Mouse (Mus musculus) liver, postnatal 0 days (tissue): ENCODE measurements around the gene Ndufs2. TPM values are rescaled to one million over a fixed set of nuclear protein-coding genes. Genes with fewer than 3 reads are reported as not detected.

ENCODE experiments used
- ATAC-seq: fragments of 200-750 bp; cut with Nextera tagmentation; 2 replicates; pipeline ENCODE4 v1.8.0; 2017; ENCODE audit warnings: mild to moderate bottlenecking, moderate library complexity
- DNase-seq: peaks from one replicate; pipeline ENCODE4 v3.0.0-alpha.2; 2016
- H3K27ac ChIP-seq: fragments of 300-500 bp; sonication (generic); 2 replicates; pipeline ENCODE4 v1.5.1; 2014; ENCODE audit warnings: antibody characterized with exemption, moderate library complexity, mild to moderate bottlenecking, low read depth
- H3K27me3 ChIP-seq: fragments of 300-500 bp; sonication (generic); 2 replicates; pipeline ENCODE4 v1.6.1; 2014; ENCODE audit warnings: low read length, control low read depth, mixed read lengths; ENCODE audit not compliant: insufficient read depth
- H3K36me3 ChIP-seq: fragments of 300-500 bp; sonication (generic); replicated peaks from 2 replicates; pipeline ENCODE4 v1.6.1; 2014; ENCODE audit warnings: mild to moderate bottlenecking, control low read depth, low read length, moderate library complexity, mixed read lengths; ENCODE audit not compliant: insufficient read depth
- H3K4me1 ChIP-seq: fragments of 300-500 bp; sonication (generic); 2 replicates; pipeline ENCODE4 v1.6.1; 2014; ENCODE audit warnings: antibody characterized with exemption, mild to moderate bottlenecking, control low read depth; ENCODE audit not compliant: insufficient read depth
- H3K4me2 ChIP-seq: fragments of 300-500 bp; sonication (generic); 2 replicates; pipeline ENCODE4 v1.6.1; 2014; ENCODE audit warnings: low read depth, mild to moderate bottlenecking, low read length, moderate library complexity, mixed read lengths
- H3K4me3 ChIP-seq: fragments of 300-500 bp; sonication (generic); 2 replicates; pipeline ENCODE4 v1.5.1; 2014; ENCODE audit warnings: low read depth, low read length
- H3K9ac ChIP-seq: fragments of 300-500 bp; sonication (generic); replicated peaks from 2 replicates; pipeline ENCODE4 v1.6.1; 2014; ENCODE audit warnings: mild to moderate bottlenecking, moderate library complexity
- H3K9me3 ChIP-seq: fragments of 300-500 bp; sonication (generic); 2 replicates; pipeline ENCODE4 v1.6.1; 2016; ENCODE audit warnings: mild to moderate bottlenecking, control low read depth, low read length, mixed read lengths
- CTCF ChIP-seq: sonication (generic); IDR thresholded peaks from 2 replicates; pipeline ENCODE4 v1.5.1; 2016; ENCODE audit warnings: antibody characterized with exemption, low read depth
- EP300 ChIP-seq: IDR thresholded peaks from 2 replicates; pipeline ENCODE4 v1.6.1; 2016; ENCODE audit warnings: antibody characterized with exemption, low read depth, mild to moderate bottlenecking
- WGBS: fragments of 180-500 bp; shearing (Covaris S2); extraction: QIAGEN DNeasy Blood & Tissue Kit; methylation state at CpG from one replicate; pipeline ENCODE4 v1.1.7; 2014; ENCODE audit not compliant: insufficient replicate concordance; 5-methylcytosine and 5-hydroxymethylcytosine counted together
- polyA plus RNA-seq: library from polyadenylated mRNA; unstranded; fragments of >200 nt; fragmentation: Nextera tagmentation; extraction: Ambion mirVana; gene quantifications from 2 replicates; pipeline ENCODE4 v1.2.1, GENCODE M21; 2015

The Ndufs2 gene
- polyA plus RNA-seq, 1 experiment from 2014 or later: 158 TPM

DNA sequence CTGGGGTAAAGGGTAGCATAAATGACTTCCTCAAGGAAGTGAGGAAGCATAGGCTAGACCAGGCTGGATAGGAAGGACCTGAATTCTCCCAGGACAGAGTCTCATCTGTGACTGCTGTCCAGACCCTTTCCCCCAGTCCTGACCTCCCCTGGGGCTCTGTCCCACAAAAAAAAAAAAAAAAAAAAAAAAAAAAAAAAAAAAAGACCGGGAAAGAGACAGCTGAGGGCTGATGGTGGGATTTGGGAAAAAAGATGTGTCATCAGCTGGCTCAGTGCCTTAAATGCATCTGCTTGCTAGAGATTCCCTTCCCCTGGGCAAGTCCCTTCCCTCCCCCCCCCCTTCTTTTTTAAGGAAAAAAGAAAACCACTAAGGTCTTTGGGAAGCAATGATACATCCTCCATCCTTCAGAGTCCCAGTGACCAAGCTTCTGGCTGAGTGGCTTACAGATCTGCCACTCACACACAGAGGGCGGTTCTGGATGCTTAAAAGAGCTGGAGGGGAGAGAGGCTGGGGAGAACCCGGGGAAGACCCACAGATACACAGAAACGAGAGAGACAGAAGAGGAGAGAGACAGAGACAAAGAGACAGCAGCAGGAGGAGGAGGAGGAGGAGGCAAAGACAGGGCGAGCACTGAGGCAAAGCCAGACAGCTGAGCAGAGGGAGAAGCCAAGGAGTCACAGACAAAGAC, 1.1 kb downstream of the Ndufs2 start, which contains the start of gene Adamts4:
TSS of gene Adamts4 (plus strand) at position 509 of the 688 bp plus-strand sequence.
- 37% methylated on average over 4 of the region's 5 CpGs for WGBS
- H3K36me3 ChIP-seq: no peaks in the 10 kb centered on the region; the same call in 1 of the 2 replicates
- peaks cover 16% of the 10 kb centered on the region; the same call in 1 of the 2 replicates for H3K27me3 ChIP-seq
- no peaks in the 10 kb centered on the region for H3K9me3 ChIP-seq
- peak within 1 kb of the TSS; percentile 35 for H3K4me3 ChIP-seq
- ATAC-seq: no peak
- DNase-seq: no peak
- peaks cover 21% of the 10 kb centered on the region for H3K4me1 ChIP-seq
- H3K4me2 ChIP-seq: peak within 1 kb of the TSS; percentile 49
- TF ChIP-seq CTCF (no peak), EP300 (no peak)
- 0 out of 2 replicates have a peak within 1 kb of the TSS, but pooled peaks have one; percentile 16 for H3K9ac ChIP-seq
- H3K27ac ChIP-seq: 0 out of 2 replicates have a peak within 1 kb of the TSS, but pooled peaks have one; percentile 44

DNA sequence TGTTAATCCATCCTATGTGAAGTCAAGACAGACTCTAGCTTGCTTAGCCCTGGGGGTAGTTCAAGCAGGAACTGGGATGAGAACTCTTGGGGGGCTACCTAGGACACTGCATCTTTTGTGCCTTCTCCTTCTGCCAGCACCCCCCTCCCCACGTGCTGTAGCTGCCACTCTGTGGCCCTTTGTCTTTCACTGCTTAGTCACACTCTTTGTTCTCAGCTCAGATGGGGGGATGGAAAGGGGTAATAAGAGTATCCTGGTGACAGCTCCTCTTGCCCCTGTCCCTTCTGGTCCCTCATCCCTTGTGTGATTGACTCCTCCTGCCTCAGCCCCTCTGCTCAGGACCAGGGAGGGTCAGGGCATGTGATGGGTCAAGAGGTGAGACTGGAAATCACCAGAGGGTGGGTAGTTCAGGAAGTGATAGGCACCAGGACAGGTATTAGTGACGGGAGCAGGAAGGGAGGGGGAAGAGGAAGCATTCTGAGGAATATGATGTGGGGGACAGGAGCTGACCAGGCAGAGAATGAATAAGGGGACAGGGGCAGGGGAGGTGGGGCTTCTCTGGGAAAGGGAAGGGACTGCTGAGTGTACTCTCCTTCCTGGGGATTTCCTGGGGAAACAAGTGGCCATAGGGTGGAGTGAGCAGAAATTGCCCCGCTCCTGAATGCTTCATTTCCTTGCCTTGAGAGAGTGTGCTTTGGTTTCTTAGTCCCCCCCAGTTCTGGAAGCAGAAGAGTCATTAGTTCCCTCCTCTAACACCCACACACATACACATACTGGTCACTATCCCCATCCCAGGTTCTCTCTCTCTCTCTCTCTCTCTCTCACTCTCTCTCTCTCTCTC, 2.6 kb downstream of the Ndufs2 start:
- peaks cover 4% of the 10 kb centered on the region for H3K36me3 ChIP-seq
- 39% methylated on average over 3 of the region's 3 CpGs for WGBS
- no peak overlapping the region for H3K4me3 ChIP-seq
- H3K4me2 ChIP-seq: no peak overlapping the region
- H3K27ac ChIP-seq: peak overlapping the region; percentile 81
- H3K9ac ChIP-seq: no peak overlapping the region
- DNase-seq (no peak), ATAC-seq (no peak)
- peaks cover 21% of the 10 kb centered on the region for H3K4me1 ChIP-seq
- TF ChIP-seq EP300 (no peak), CTCF (no peak)
- H3K9me3 ChIP-seq: no peaks in the 10 kb centered on the region
- peaks cover 16% of the 10 kb centered on the region; the same call in 1 of the 2 replicates for H3K27me3 ChIP-seq

DNA sequence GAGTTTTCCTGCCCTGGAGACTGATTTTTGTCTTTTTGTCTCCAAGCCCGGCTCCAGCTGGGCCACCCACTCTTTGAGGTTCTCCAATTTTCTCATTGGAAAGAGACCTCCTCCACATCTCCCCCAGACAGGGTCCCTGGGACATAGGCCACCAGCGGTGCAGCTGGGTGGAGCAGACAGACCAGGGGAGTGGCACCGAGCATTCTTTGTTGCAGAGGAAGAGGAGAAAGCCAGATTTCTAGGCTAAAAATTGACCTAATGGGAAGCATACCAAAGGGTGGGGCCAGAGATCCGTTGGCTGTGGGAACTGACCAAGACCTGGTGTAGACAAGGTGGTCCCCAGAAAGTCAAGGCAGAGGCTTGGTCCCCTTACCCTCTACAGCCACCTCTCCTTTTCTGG, 3.3 kb downstream of the Ndufs2 start:
- no peak for DNase-seq
- TF ChIP-seq EP300 (no peak), CTCF (no peak)
- Histone ChIP-seq H3K4me1 (peaks cover 21% of the 10 kb centered on the region), H3K4me2 (peak overlapping the region; percentile 97), H3K4me3 (peak overlapping the region; percentile 70), H3K27me3 (peaks cover 16% of the 10 kb centered on the region; the same call in 1 of the 2 replicates), H3K27ac (peak overlapping the region; percentile 81), H3K9ac (peak overlapping the region; percentile 65), H3K36me3 (peaks cover 7% of the 10 kb centered on the region), H3K9me3 (no peaks in the 10 kb centered on the region)
- no peak for ATAC-seq
- WGBS: 25% methylated on average over 4 of the region's 4 CpGs

DNA sequence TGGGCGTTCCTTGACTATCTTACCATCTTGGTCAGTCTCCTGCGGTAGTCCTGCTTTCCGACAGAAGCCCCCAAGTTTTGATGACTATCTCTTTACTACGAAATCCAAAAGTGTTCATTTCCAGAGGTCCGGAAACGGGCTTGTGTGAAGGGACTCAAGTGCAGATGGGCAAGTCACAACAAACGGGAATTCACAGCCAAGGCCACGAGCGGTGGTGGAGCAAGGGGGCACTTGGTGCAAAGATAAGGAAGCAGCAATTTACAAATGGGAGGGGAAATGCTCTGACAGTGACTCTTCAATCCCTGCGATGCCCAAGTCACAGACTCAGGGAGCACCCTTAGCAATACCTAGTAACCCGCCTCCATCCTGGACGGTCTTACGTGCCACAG, 3.7 kb downstream of the Ndufs2 start:
- peak overlapping the region; percentile 81 for H3K27ac ChIP-seq
- TF ChIP-seq CTCF (no peak), EP300 (no peak)
- H3K27me3 ChIP-seq: peaks cover 16% of the 10 kb centered on the region; the same call in 1 of the 2 replicates
- DNase-seq: no peak
- H3K4me3 ChIP-seq: peak overlapping the region; percentile 70
- H3K9ac ChIP-seq: peak overlapping the region; percentile 65
- WGBS: 8% methylated on average over 13 of the region's 13 CpGs
- H3K4me2 ChIP-seq: peak overlapping the region; percentile 97
- peaks cover 11% of the 10 kb centered on the region for H3K36me3 ChIP-seq
- peak; percentile 6 for ATAC-seq
- peaks cover 21% of the 10 kb centered on the region for H3K4me1 ChIP-seq
- no peaks in the 10 kb centered on the region for H3K9me3 ChIP-seq

DNA sequence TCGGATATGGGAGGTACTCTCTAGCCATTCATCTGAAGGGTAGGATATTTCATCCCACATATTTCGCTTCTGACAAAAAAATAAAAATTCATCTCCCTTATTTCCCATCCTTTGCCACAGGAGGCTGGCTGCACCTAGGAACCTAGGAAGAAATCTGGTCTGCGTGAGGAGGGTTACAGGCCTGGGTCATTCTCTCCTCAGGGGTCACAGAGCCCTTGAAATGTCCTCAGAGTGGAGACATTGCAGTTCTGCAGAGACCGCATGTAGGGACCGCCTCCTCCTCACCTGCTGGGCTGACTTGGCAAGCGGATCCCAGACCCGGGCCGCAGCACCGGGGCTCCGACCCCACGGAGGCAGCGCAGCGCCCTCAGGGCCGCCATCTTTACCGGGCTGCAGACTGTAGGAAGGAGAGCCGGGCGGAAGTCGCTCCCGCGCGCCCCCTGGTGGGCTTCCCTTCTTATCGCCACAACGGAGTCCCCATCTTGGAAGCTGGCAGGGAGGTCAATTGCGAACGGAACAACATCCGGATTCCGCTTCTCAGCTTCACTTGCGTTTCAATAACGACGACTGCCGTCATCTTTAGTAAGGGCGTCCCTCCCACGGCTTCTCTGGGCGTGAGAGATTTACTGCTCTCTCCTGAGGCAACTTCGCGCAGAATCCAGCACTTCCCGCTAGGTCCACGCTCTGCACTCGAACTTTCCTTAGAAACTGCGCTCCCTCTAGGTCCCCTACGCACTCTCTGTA, 4.3 kb downstream of the Ndufs2 start:
- Histone ChIP-seq H3K9me3 (no peaks in the 10 kb centered on the region), H3K4me3 (peak overlapping the region; percentile 70), H3K4me1 (peaks cover 21% of the 10 kb centered on the region), H3K27ac (peak overlapping the region; percentile 81), H3K27me3 (peaks cover 16% of the 10 kb centered on the region; the same call in 1 of the 2 replicates), H3K9ac (peak overlapping the region; percentile 81), H3K4me2 (peak overlapping the region; percentile 97), H3K36me3 (peaks cover 15% of the 10 kb centered on the region)
- under 1% methylated on average over 41 of the region's 41 CpGs for WGBS
- peak; percentile 96 for ATAC-seq
- DNase-seq: peak; percentile 98
- TF ChIP-seq EP300: peak; percentile 57
- peak; percentile 99 for TF ChIP-seq CTCF
